Mouse (Mus musculus): ENCODE data around the gene Olfr763. TPM values are rescaled to one million over a fixed set of nuclear protein-coding genes. Genes with fewer than 3 reads are reported as not detected.
"Not testable (repeated sequence)": the region's sequence is repeated elsewhere in the genome, so short reads cannot be mapped to it uniquely, and the experiment has no call there.

The Olfr763 gene
- total RNA-seq, 2 experiments from 2014 or later: not detected

GRCm38 (mm10) chr10:129039796-129040195, 29.2 kb downstream of the Olfr763 start, which contains the start of gene Olfr764-ps1:
Gene Olfr764-ps1, minus strand, starts transcription at chr10:129039896.
- DNase-seq (ENCODE audit: low spot score in 2 of 2): no peak

- not testable (repeated sequence) for DNase-seq (ENCODE audit: low spot score in 2 of 2)
Measured at GRCm38 (mm10) chr10:129049898-129050297, 39.3 kb downstream of the Olfr763 start, which contains the start of gene Olfr765. Gene Olfr765, minus strand, starts transcription at chr10:129049998.

Other genes with a start within 250 kb of the Olfr763 start
- gene Mmp19, start 219.9 kb upstream of the Olfr763 start, total RNA-seq (2021): under 1 TPM; 0.43 to 0.50 TPM
- gene Dnajc14, start 206.7 kb upstream of the Olfr763 start, total RNA-seq (2021): 10 to 100 TPM; 63.8 to 64.8 TPM
- 1 to 10 TPM; 7.9 to 8.1 TPM for gene Tmem198b, start 206.4 kb upstream of the Olfr763 start, total RNA-seq (2021)
- gene Sarnp, start 193.5 kb upstream of the Olfr763 start, total RNA-seq (2021): 10 to 100 TPM; 37.7 to 38.2 TPM
- gene Ormdl2, start 189.1 kb upstream of the Olfr763 start, total RNA-seq (2021): 10 to 100 TPM in 1 of 2 experiments, 1 to 10 TPM in 1; 9.3 to 10.4 TPM
- gene Gdf11, start 119.1 kb upstream of the Olfr763 start, total RNA-seq (2021): 10 to 100 TPM; 18.2 to 18.9 TPM
- gene Cd63, start 109.8 kb upstream of the Olfr763 start, total RNA-seq (2021): 10 to 100 TPM; 74.2 to 79.4 TPM
- gene Rdh5, start 87.9 kb upstream of the Olfr763 start, total RNA-seq (2021): 1 to 10 TPM; 7.1 to 8.1 TPM
- gene Bloc1s1, start 86.8 kb upstream of the Olfr763 start, total RNA-seq (2021): 10 to 100 TPM; 94.9 to 98.7 TPM
- 10 to 100 TPM; 29.7 to 30.0 TPM for gene Itga7, start 77.0 kb upstream of the Olfr763 start, total RNA-seq (2021)
- not detected for gene Mettl7b, start 49.8 kb upstream of the Olfr763 start, total RNA-seq (2021)
- not detected for gene Olfr9, start 21.4 kb upstream of the Olfr763 start, total RNA-seq (2021)
- gene Olfr764-ps1, start 29.1 kb downstream of the Olfr763 start, total RNA-seq (2021): not detected
- not detected for gene Olfr765, start 39.2 kb downstream of the Olfr763 start, total RNA-seq (2021)
- gene Olfr766-ps1, start 58.2 kb downstream of the Olfr763 start, total RNA-seq (2021): not detected
- gene Olfr767, start 72.1 kb downstream of the Olfr763 start, total RNA-seq (2021): not detected
- not detected for gene Olfr768, start 88.6 kb downstream of the Olfr763 start, total RNA-seq (2021)
- gene Olfr769, start 107.1 kb downstream of the Olfr763 start, total RNA-seq (2021): not detected
- not detected for gene Olfr770, start 128.2 kb downstream of the Olfr763 start, total RNA-seq (2021)
- not detected for gene Olfr771, start 154.0 kb downstream of the Olfr763 start, total RNA-seq (2021)
- gene Olfr772, start 167.1 kb downstream of the Olfr763 start, total RNA-seq (2021): not detected
- not detected for gene Olfr773, start 176.6 kb downstream of the Olfr763 start, total RNA-seq (2021)
- gene Olfr774, start 225.4 kb downstream of the Olfr763 start, total RNA-seq (2021): not detected
- not detected for gene Olfr775, start 237.6 kb downstream of the Olfr763 start, total RNA-seq (2021)
- not detected for gene Olfr776, start 248.3 kb downstream of the Olfr763 start, total RNA-seq (2021)

Data from layer of hippocampus, adult 18-20 months (tissue).